Mouse (Mus musculus) CH12.LX (cell line): Measurements from ENCODE around the gene Efr3b. TPM values are rescaled to one million over a fixed set of nuclear protein-coding genes. Genes with fewer than 3 reads are reported as not detected.

ENCODE experiments used
- DNase-seq: peaks from one replicate; pipeline ENCODE4 v3.0.0-alpha.2; 2013; ENCODE audit errors: extremely low read depth
- H3K27ac ChIP-seq: 2 replicates; pipeline ENCODE4 v1.5.1; 2012; ENCODE audit warnings: low read depth, mild to moderate bottlenecking, control low read depth, moderate library complexity; ENCODE audit not compliant: insufficient read depth
- H3K27me3 ChIP-seq: replicated peaks from 2 replicates; pipeline ENCODE3; 2012; ENCODE audit warnings: inconsistent platforms
- H3K36me3 ChIP-seq, 2 experiments: replicated peaks in 1 of 2; 2 replicates each; pipeline versions ENCODE3 to v1.6.1; 2012; ENCODE audit warnings: inconsistent platforms in 1 of 2, low read length in 1 of 2, mild to moderate bottlenecking in 1 of 2, mixed read lengths in 1 of 2, moderate library complexity in 1 of 2; ENCODE audit not compliant: control insufficient read depth in 1 of 2, insufficient read depth in 1 of 2
- H3K4me1 ChIP-seq, 2 experiments: 2 replicates each; pipeline ENCODE4 v1.6.1; 2012; ENCODE audit warnings: inconsistent platforms in 1 of 2, moderate library complexity in 1 of 2; ENCODE audit not compliant: insufficient read depth in 2 of 2, control insufficient read depth in 1 of 2
- H3K4me2 ChIP-seq: 2 replicates; pipeline ENCODE4 v1.6.1; 2012; ENCODE audit warnings: low read depth, mild to moderate bottlenecking, control low read depth; ENCODE audit not compliant: poor library complexity, insufficient read depth, severe bottlenecking
- H3K4me3 ChIP-seq, 3 experiments: fragments of 150-350 bp in 1 of 3; sonication (generic) in 1 of 3; replicated peaks in 1 of 3; 2 replicates each; pipeline versions ENCODE3 to v1.5.1; 2011 to 2012; ENCODE audit warnings: low read depth in 2 of 3, low read length in 2 of 3, mild to moderate bottlenecking in 2 of 3, moderate library complexity in 2 of 3, control low read depth in 1 of 3, improper control_type of control experiment in 1 of 3, inconsistent platforms in 1 of 3, mixed read lengths in 1 of 3; ENCODE audit not compliant: poor library complexity in 1 of 3
- H3K79me2 ChIP-seq: replicated peaks from 2 replicates; pipeline ENCODE4 v1.6.1; 2012; ENCODE audit warnings: mild to moderate bottlenecking, moderate library complexity; ENCODE audit not compliant: control insufficient read depth, poor library complexity, insufficient read depth, severe bottlenecking; ENCODE audit errors: extremely low read depth
- H3K9ac ChIP-seq: 2 replicates; pipeline ENCODE4 v1.6.1; 2012; ENCODE audit warnings: low read depth, mild to moderate bottlenecking, control low read depth, moderate library complexity; ENCODE audit not compliant: insufficient read depth
- H3K9me3 ChIP-seq: replicated peaks from 2 replicates; pipeline ENCODE3; 2012; ENCODE audit warnings: low read length, inconsistent platforms, mixed read lengths
- CHD1 ChIP-seq: IDR thresholded peaks from 2 replicates; pipeline ENCODE4 v1.6.1; 2012; ENCODE audit warnings: low read depth, low read length, improper control_type of control experiment, inconsistent platforms
- CHD2 ChIP-seq: IDR thresholded peaks from 2 replicates; pipeline ENCODE4 v1.6.1; 2011; ENCODE audit warnings: low read length, improper control_type of control experiment
- CTCF ChIP-seq, 2 experiments: IDR thresholded peaks in 1 of 2; conservative IDR thresholded peaks in 1 of 2; 2 replicates each; pipeline ENCODE4 v1.5.1; 2011 to 2012; ENCODE audit warnings: low read depth in 2 of 2, low read length in 2 of 2, improper control_type of control experiment in 1 of 2, inconsistent platforms in 1 of 2, mild to moderate bottlenecking in 1 of 2, moderate library complexity in 1 of 2
- EP300 ChIP-seq: IDR thresholded peaks from 2 replicates; pipeline ENCODE4 v1.6.1; 2011; ENCODE audit warnings: low read length, improper control_type of control experiment
- IRF4 ChIP-seq: IDR thresholded peaks from 2 replicates; pipeline ENCODE4 v1.6.1; 2014; ENCODE audit warnings: low read depth, mild to moderate bottlenecking, inconsistent platforms, low read length, improper control_type of control experiment
- MAX ChIP-seq: IDR thresholded peaks from 2 replicates; pipeline ENCODE4 v1.6.1; 2011; ENCODE audit warnings: low read length, improper control_type of control experiment
- MYC ChIP-seq: IDR thresholded peaks from 2 replicates; pipeline ENCODE4 v1.6.1; 2011; ENCODE audit warnings: low read depth, mild to moderate bottlenecking, improper control_type of control experiment, low read length
- POLR2AphosphoS2 ChIP-seq: IDR thresholded peaks from 2 replicates; pipeline ENCODE4 v1.6.1; 2011; ENCODE audit warnings: low read depth, low read length, improper control_type of control experiment
- RAD21 ChIP-seq: IDR thresholded peaks from 2 replicates; pipeline ENCODE4 v1.6.1; 2011; ENCODE audit warnings: low read depth, mild to moderate bottlenecking, low read length, improper control_type of control experiment, moderate library complexity
- RCOR1 ChIP-seq: conservative IDR thresholded peaks from 2 replicates; pipeline ENCODE4 v1.6.1; 2012; ENCODE audit warnings: low read depth, mild to moderate bottlenecking, inconsistent platforms, low read length, improper control_type of control experiment
- SMC3 ChIP-seq: IDR thresholded peaks from 2 replicates; pipeline ENCODE4 v1.6.1; 2011; ENCODE audit warnings: low read depth, low read length, improper control_type of control experiment
- TBP ChIP-seq: conservative IDR thresholded peaks from 2 replicates; pipeline ENCODE4 v1.6.1; 2011; ENCODE audit warnings: low read depth, low read length, improper control_type of control experiment
- USF2 ChIP-seq: conservative IDR thresholded peaks from 2 replicates; pipeline ENCODE4 v1.6.1; 2011; ENCODE audit warnings: low read depth, low read length, improper control_type of control experiment
- ZC3H11A ChIP-seq: IDR thresholded peaks from 2 replicates; pipeline ENCODE4 v1.6.1; 2012; ENCODE audit warnings: low read depth, mild to moderate bottlenecking, inconsistent platforms, low read length, improper control_type of control experiment
- dilution Hi-C: fragments of 300-500 bp; cut with MboI; formaldehyde crosslinking; loops from 2 replicates; pipeline ENCODE4 v1.14.3; 2020; ENCODE audit warnings: low sequenced_read_pairs; ENCODE audit not compliant: extremely low pct_unique_long_range_greater_than_20kb, extremely low pct_ligation_motif_present
- in situ Hi-C: fragments of 300-500 bp; cut with MboI; formaldehyde crosslinking; loops from 3 replicates; pipeline ENCODE4 v1.14.3; 2019; ENCODE audit warnings: low sequenced_read_pairs, low pct_ligation_motif_present, low pct_unique_long_range_greater_than_20kb, mixed read lengths
- polyA plus RNA-seq: library from polyadenylated mRNA; unstranded; fragments of >175 nt; gene quantifications from 2 replicates; pipeline ENCODE4 v1.2.1, GENCODE M21; 2012; ENCODE audit warnings: low read depth; ENCODE audit not compliant: insufficient read length
- total RNA-seq, 2 experiments: library from RNA; depleted of rRNA; stranded (reverse); fragments of 300-350 nt in 1 of 2; fragments of >200 nt in 1 of 2; gene quantifications; 2 replicates each; pipeline ENCODE4 v1.2.3; 2012 to 2014

Gene Efr3b
- total and polyA plus RNA-seq, 3 experiments: 0.68 to 2.1 (median 0.82) TPM

DNA sequence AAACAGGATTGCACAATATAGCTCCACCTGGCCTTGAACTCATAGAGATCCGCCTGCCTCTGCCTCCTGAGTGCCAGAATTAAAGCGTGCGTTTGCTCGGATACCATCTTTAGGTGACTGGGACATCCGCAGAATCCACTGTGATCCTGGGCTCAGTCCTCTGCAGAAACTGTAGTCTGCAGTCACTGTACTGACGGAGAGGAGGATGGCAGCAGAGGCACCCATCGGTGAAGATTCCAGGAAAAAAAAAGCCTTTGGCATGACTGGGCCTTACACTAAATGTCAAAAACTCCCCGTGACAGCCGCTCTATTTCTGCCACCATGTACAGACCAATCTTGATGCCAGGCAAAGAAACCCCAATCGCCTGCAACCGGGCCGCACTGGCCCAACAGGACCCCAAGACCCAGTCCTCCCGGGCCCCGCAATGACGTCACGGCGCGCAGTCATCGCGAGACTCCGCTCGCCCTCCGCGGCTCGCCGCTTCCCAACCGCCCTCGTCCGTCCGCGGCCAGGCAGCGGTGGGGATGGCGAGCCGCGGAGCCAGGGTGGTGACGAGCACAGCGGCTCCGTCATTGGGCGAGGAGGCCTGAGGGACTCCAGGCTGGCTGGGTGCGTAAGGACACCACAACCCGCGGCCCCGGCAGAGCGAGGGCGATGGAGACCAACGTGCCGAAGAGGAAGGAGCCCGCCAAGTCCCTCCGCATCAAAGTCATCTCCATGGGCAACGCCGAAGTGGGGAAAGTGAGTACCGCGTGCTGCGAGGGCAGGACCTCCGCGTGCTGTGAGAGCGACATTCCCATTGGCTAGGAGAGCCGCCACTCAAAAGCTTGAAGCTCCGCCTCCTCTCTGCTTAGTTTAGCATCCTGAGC, 43.7 kb upstream of the Efr3b start, which contains the start of gene Dnajc27 (continued):
- TF ChIP-seq CHD2: peak; percentile 99

DNA sequence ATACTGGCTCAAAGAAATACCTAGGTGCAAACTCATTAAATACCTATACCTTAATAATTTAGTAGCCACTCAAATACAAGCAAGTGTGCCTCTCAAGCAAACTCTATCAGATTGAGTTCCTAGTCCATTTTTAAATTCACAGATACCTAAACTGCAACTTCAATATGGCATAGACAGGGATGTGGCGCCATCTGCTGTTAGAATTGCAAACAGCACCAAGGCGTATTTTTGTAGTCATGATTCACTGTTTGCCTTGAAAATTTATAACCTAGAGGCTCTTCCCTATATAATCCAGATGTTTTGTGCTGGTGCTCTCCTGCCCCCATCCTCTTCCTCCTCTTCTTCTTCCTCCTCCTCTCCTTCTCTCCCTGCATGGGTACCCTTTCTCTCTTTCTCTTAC, 41.6 kb upstream of the Efr3b start:
- no peak for TF ChIP-seq MAX
- peak; percentile 97 for TF ChIP-seq SMC3
- TF ChIP-seq USF2: no peak
- peak; percentile 90 to 98 for TF ChIP-seq CTCF (conservative IDR thresholded peaks at IDR 0.05 in 1 of 2, IDR thresholded peaks at IDR 0.05 in 1 of 2; ENCODE audit: low read depth in 2 of 2, low read length in 2 of 2)
- no peak for TF ChIP-seq CHD1
- peak; percentile 99 for TF ChIP-seq RAD21
- TF ChIP-seq MYC: no peak
- TF ChIP-seq POLR2AphosphoS2: no peak
- peak; percentile 30; the same call in 1 of the 2 replicates for TF ChIP-seq IRF4
- TF ChIP-seq ZC3H11A: peak; percentile 93
- TF ChIP-seq RCOR1: 0 out of 2 replicates have a peak, but pooled peaks have one; percentile 24
- dilution Hi-C loops: no loop called here

DNA sequence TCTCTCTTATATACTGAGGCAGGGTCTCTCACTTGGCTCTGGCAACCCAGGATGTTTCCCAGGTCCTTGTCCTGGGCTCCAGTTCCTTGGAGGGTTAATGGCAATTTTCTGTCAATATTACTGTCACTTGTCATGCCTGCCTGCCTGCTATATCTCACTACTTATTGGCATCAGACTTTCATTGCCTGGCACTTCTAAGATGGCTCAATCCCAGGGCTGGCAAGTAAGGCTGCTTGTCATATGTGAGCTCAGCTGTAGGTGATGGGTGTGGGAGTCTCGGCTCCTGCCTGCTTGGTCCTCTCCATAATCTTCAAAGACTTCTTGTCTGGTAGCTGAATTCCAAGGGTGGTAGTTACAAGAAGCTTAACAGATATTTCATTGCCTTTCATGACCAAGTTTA, 39.4 kb upstream of the Efr3b start:
- Histone ChIP-seq H3K27me3 (no peaks in the 10 kb centered on the region), H3K27ac (no peak overlapping the region), H3K4me3 (no peak overlapping the region), H3K79me2 (peaks cover 2% of the 10 kb centered on the region; the same call in 1 of the 2 replicates), H3K36me3 (no peaks in the 10 kb centered on the region), H3K9me3 (no peaks in the 10 kb centered on the region), H3K4me1 (peaks cover 0 to 15% of the 10 kb centered on the region in 2 experiments; a peak in 2 of 4 replicates), H3K4me2 (no peak overlapping the region), H3K9ac (no peak overlapping the region)
- in situ Hi-C loops: loop anchor here (5.0 kb wide), 2 partner anchors 96 to 151 kb away; no protein-coding TSS in a partner anchor
- dilution Hi-C loops: no loop called here
- TF ChIP-seq TBP (no peak), EP300 (no peak)
- DNase-seq: no peak

More for the DNA sequence above, 41.6 kb upstream of the Efr3b start:
- Histone ChIP-seq H3K4me1 (peaks cover 3 to 18% of the 10 kb centered on the region in 2 experiments; a peak in 2 of 4 replicates), H3K79me2 (peaks cover 12% of the 10 kb centered on the region), H3K36me3 (peaks cover 0 to 4% of the 10 kb centered on the region in 2 experiments), H3K4me2 (no peak overlapping the region), H3K9ac (no peak overlapping the region), H3K27ac (no peak overlapping the region), H3K4me3 (no peak overlapping the region), H3K27me3 (no peaks in the 10 kb centered on the region), H3K9me3 (no peaks in the 10 kb centered on the region)
- in situ Hi-C loops: loop anchor here (5.0 to 10.0 kb wide), 2 partner anchors 413 to 464 kb away; no protein-coding TSS in a partner anchor
- peak; percentile 72 for DNase-seq
